Mouse (Mus musculus) megakaryocyte, embryonic 14.5 days (primary cell): Measurements from ENCODE around the gene Hacl1.

ENCODE experiments used
- FLI1 ChIP-seq: IDR thresholded peaks from 2 replicates; pipeline ENCODE4 v1.6.1; 2012; ENCODE audit warnings: low read length, inconsistent platforms, mixed read lengths
- GATA1 ChIP-seq: IDR thresholded peaks from 3 replicates; pipeline ENCODE4 v1.6.1; 2012; ENCODE audit warnings: mixed read lengths, low read length, inconsistent platforms, borderline replicate concordance

GRCm38 (mm10) chr14:31669161-31669611 lies 28.1 kb upstream of the Hacl1 start:
- TF ChIP-seq GATA1 (no peak), FLI1 (no peak)
